In genomic region chr13:98638507-98639166, GRCm38 (mm10) we compare ENCODE assay signal across 30 mouse cellular contexts. TPM values are rescaled to one million over a fixed set of nuclear protein-coding genes. Genes with fewer than 3 reads are reported as not detected.
DNase-seq lines count a peak whose midpoint lies in the region; ATAC-seq lines count a peak whose summit lies in the region.
"Had no signal": no experiment of that assay in that cellular context is flagged by ENCODE, and none has a peak within 500 bp of the region (broad histone marks: within the 10 kb centered on the region; RNA-seq: fewer than 3 reads in every experiment).

No protein-coding gene starts in this region.

- H3K27ac ChIP-seq in kidney, embryonic 15.5 days, result peak overlapping the region; percentile 81
- H3K27ac ChIP-seq: hindbrain, embryonic 10.5 days; limb, embryonic 10.5 days; liver, embryonic 15.5 days; neural tube, embryonic 13.5 days had no signal

- DNase-seq in kidney, adult 18-20 months, result peak; percentile 69
- peak; percentile 86 for DNase-seq in large intestine, adult 2 months (ENCODE audit: low read depth, low spot score)
- no peak for DNase-seq in thymus, postnatal 25 days
- no peak for DNase-seq in adrenal gland, postnatal 25 days
- DNase-seq in frontal cortex, postnatal 36 days (ENCODE audit: low spot score in 2 of 2), result no peak
- DNase-seq in frontal cortex, postnatal 14 days (ENCODE audit: low spot score in 2 of 2), result no peak
- DNase-seq: adrenal gland, postnatal 10 days; cerebellum, adult 2 months; gastrocnemius, postnatal 14 days; heart, postnatal 10 days; liver; lung, postnatal 4 days; right cerebral cortex, postnatal 4 days; thymus, postnatal 14 days had no signal

- peaks cover 22% of the 10 kb centered on the region for H3K4me1 ChIP-seq in kidney, embryonic 15.5 days
- H3K4me1 ChIP-seq: hindbrain, embryonic 10.5 days; liver, embryonic 15.5 days; neural tube, embryonic 13.5 days had no signal

- no peaks in the 10 kb centered on the region for H3K27me3 ChIP-seq in kidney, embryonic 15.5 days
- H3K27me3 ChIP-seq: heart, embryonic 12.5 days; neural tube, embryonic 13.5 days had no signal

- WGBS in kidney, embryonic 15.5 days, result 43% methylated on average over 5 of the region's 5 CpGs
- 27% methylated on average over 5 of the region's 5 CpGs for WGBS in large intestine, adult 2 months

- no peaks in the 10 kb centered on the region; the same call in 1 of the 2 replicates for H3K9me3 ChIP-seq in kidney, embryonic 15.5 days (replicated peaks)
- H3K9me3 ChIP-seq: hindbrain, embryonic 10.5 days; limb, embryonic 10.5 days; liver, embryonic 15.5 days; neural tube, embryonic 13.5 days had no signal

- no peak overlapping the region for H3K4me2 ChIP-seq in kidney, embryonic 15.5 days
- H3K4me2 ChIP-seq: heart, embryonic 12.5 days; liver, embryonic 15.5 days; neural tube, embryonic 13.5 days had no signal

- peak; percentile 46 for ATAC-seq in kidney, embryonic 15.5 days (replicated peaks; ENCODE audit: low FRiP score)
- ATAC-seq: forebrain, embryonic 14.5 days; hindbrain, embryonic 16.5 days; midbrain, embryonic 16.5 days had no signal

- H3K36me3 ChIP-seq in kidney, embryonic 15.5 days, result no peaks in the 10 kb centered on the region
- H3K36me3 ChIP-seq: heart, embryonic 12.5 days; hindbrain, embryonic 10.5 days; limb, embryonic 10.5 days; liver, embryonic 15.5 days; neural tube, embryonic 13.5 days had no signal

- H3K9ac ChIP-seq in kidney, embryonic 15.5 days, result no peak overlapping the region
- H3K9ac ChIP-seq: heart, embryonic 12.5 days; liver, embryonic 15.5 days; neural tube, embryonic 13.5 days had no signal

- H3K4me3 ChIP-seq in kidney, embryonic 15.5 days (replicated peaks), result no peak overlapping the region
- H3K4me3 ChIP-seq: heart, embryonic 12.5 days; hindbrain, embryonic 10.5 days; limb, embryonic 10.5 days; liver, embryonic 15.5 days; myocyte; neural tube, embryonic 13.5 days had no signal

RNA-seq across cellular contexts. Expression of gene Tmem174, which starts 1.4 kb away (rescaled TPM):
- polyA plus RNA-seq in kidney, embryonic 15.5 days (2015; fragmentation: Nextera tagmentation; extraction: Ambion mirVana), result 21.1 and 22.4 TPM in 2 replicates
- polyA plus RNA-seq in large intestine, adult 2 months (2012; rRNA removed), result 0.26 and 1.2 TPM in 2 replicates
- total RNA-seq in adrenal gland, postnatal 25 days (2021), result not detected in 2 replicates
- total RNA-seq: adrenal gland, postnatal 10 days; gastrocnemius, postnatal 14 days; heart, postnatal 10 days; layer of hippocampus, postnatal 14 days; MEL had no signal
- polyA plus RNA-seq: C2C12; embryonic facial prominence, embryonic 14.5 days; forebrain, embryonic 14.5 days; heart, embryonic 12.5 days; hindbrain, embryonic 10.5 days; limb, embryonic 10.5 days; liver, embryonic 15.5 days; lung, embryonic 16.5 days; midbrain, embryonic 16.5 days; myocyte; neural tube, embryonic 13.5 days; testis, adult 2 months had no signal

RNA-seq across cellular contexts. Expression of gene Tmem171, which starts 56.0 kb away (rescaled TPM):
- polyA plus RNA-seq in kidney, embryonic 15.5 days (2015; fragmentation: Nextera tagmentation; extraction: Ambion mirVana), result 6.5 and 8.0 TPM in 2 replicates
- polyA plus RNA-seq in large intestine, adult 2 months (2012; rRNA removed), result 25.9 and 33.5 TPM in 2 replicates
- not detected in 2 replicates for total RNA-seq in adrenal gland, postnatal 25 days (2021)
- total RNA-seq: MEL had no signal
- polyA plus RNA-seq: cerebellum, adult 2 months; forebrain, embryonic 14.5 days; hindbrain, embryonic 10.5 days; limb, embryonic 10.5 days; midbrain, embryonic 16.5 days; neural tube, embryonic 13.5 days had no signal

Comparison
In these comparisons a context has a peak if more than half of its experiments do, and no peak if none do; other contexts are left out.
1. DNase-seq: peak in kidney, adult 18-20 months (single experiment) and large intestine, adult 2 months (single experiment); none in thymus, postnatal 25 days (single experiment), adrenal gland, postnatal 25 days (single experiment), frontal cortex, postnatal 36 days (0 of 2) and frontal cortex, postnatal 14 days (0 of 2).
2. RNA of gene Tmem174, which starts 1.4 kb away (polyA plus RNA-seq): 21.1 to 22.4 TPM in kidney, embryonic 15.5 days; 0.26 to 1.2 TPM in large intestine, adult 2 months; every median in the first group is over 10 times any median in the second.